Mouse (Mus musculus): Measurements from ENCODE around the gene Rasa3. TPM values are rescaled to one million over a fixed set of nuclear protein-coding genes. Genes with fewer than 3 reads are reported as not detected.

The Rasa3 gene
- total RNA-seq, 2 experiments from 2014 or later, result 8.4 to 9.4 TPM

GRCm38 (mm10) chr8:13620226-13620920 is 57.0 kb downstream of the Rasa3 start:
- peak; percentile 45 for DNase-seq

- DNase-seq, result no peak
Observed at GRCm38 (mm10) chr8:13616831-13617505, 60.4 kb downstream of the Rasa3 start.

- no peak for DNase-seq
Observed at GRCm38 (mm10) chr8:13614924-13615391, 62.4 kb downstream of the Rasa3 start.

- DNase-seq, result no peak
Observed at GRCm38 (mm10) chr8:13614136-13614535, 63.3 kb downstream of the Rasa3 start.

- no peak for DNase-seq
Observed at GRCm38 (mm10) chr8:13611702-13612101, 65.7 kb downstream of the Rasa3 start.

- DNase-seq, result no peak
Observed at GRCm38 (mm10) chr8:13609971-13610370, 67.4 kb downstream of the Rasa3 start.

GRCm38 (mm10) chr8:13608946-13609345 is 68.5 kb downstream of the Rasa3 start:
- no peak for DNase-seq

GRCm38 (mm10) chr8:13605920-13606480 is 71.4 kb downstream of the Rasa3 start:
- DNase-seq, result no peak

- DNase-seq, result no peak
Observed at GRCm38 (mm10) chr8:13602621-13603020, 74.8 kb downstream of the Rasa3 start.

- no peak for DNase-seq
Observed at GRCm38 (mm10) chr8:13601166-13601565, 76.2 kb downstream of the Rasa3 start.

- no peak for DNase-seq
Observed at GRCm38 (mm10) chr8:13600716-13601115, 76.7 kb downstream of the Rasa3 start.

- DNase-seq, result peak; percentile 27
Observed at GRCm38 (mm10) chr8:13600204-13600603, 77.2 kb downstream of the Rasa3 start.

GRCm38 (mm10) chr8:13597777-13598176 is 79.6 kb downstream of the Rasa3 start:
- no peak for DNase-seq

- no peak for DNase-seq
Observed at GRCm38 (mm10) chr8:13595861-13596260, 81.5 kb downstream of the Rasa3 start.

- peak; percentile 51 for DNase-seq
Observed at GRCm38 (mm10) chr8:13594884-13595323, 82.5 kb downstream of the Rasa3 start.

- DNase-seq, result no peak
Observed at GRCm38 (mm10) chr8:13593340-13593739, 84.1 kb downstream of the Rasa3 start.

- no peak for DNase-seq
Observed at GRCm38 (mm10) chr8:13591246-13591645, 86.2 kb downstream of the Rasa3 start.

GRCm38 (mm10) chr8:13589071-13589470 is 88.3 kb downstream of the Rasa3 start:
- DNase-seq, result no peak

- DNase-seq, result no peak
Observed at GRCm38 (mm10) chr8:13584652-13585051, 92.8 kb downstream of the Rasa3 start.

GRCm38 (mm10) chr8:13577869-13578268 is 99.5 kb downstream of the Rasa3 start:
- DNase-seq, result no peak

- no peak for DNase-seq
Observed at GRCm38 (mm10) chr8:13571999-13572398, 105.4 kb downstream of the Rasa3 start.

- DNase-seq, result no peak
Observed at GRCm38 (mm10) chr8:13562118-13562517, 115.3 kb downstream of the Rasa3 start, which contains the start of gene 1700029H14Rik. Gene 1700029H14Rik, minus strand, starts transcription at chr8:13562461.

- DNase-seq, result no peak
Observed at GRCm38 (mm10) chr8:13557526-13557925, 119.9 kb downstream of the Rasa3 start.

- no peak for DNase-seq
Observed at GRCm38 (mm10) chr8:13551574-13551830, 125.9 kb downstream of the Rasa3 start.

Measured in gastrocnemius, postnatal 25 days (tissue).